Mouse (Mus musculus) brown adipose tissue, adult 24 weeks (tissue): Measurements from ENCODE around the gene Scarb2. TPM values are rescaled to one million over a fixed set of nuclear protein-coding genes. Genes with fewer than 3 reads are reported as not detected.
A peak's percentile ranks its signal among the peaks of the same experiment; 100 is the strongest.
"Not testable (repeated sequence)": the region's sequence is repeated elsewhere in the genome, so short reads cannot be mapped to it uniquely, and the experiment has no call there.

Source experiments
- H3K27ac ChIP-seq: fragments of 200-500 bp; replicated peaks from 2 replicates; pipeline ENCODE4 v1.5.1; 2012; ENCODE audit warnings: low read depth, mild to moderate bottlenecking, low read length
- H3K4me1 ChIP-seq: fragments of 200-500 bp; 2 replicates; pipeline ENCODE4 v1.6.1; 2012; ENCODE audit warnings: low read length, mixed read lengths; ENCODE audit not compliant: control insufficient read depth, insufficient read depth, insufficient read length
- H3K4me3 ChIP-seq: fragments of 200-500 bp; 2 replicates; pipeline ENCODE4 v1.5.1; 2012; ENCODE audit warnings: low read depth, mild to moderate bottlenecking, low read length, moderate library complexity; ENCODE audit not compliant: insufficient read depth
- polyA plus RNA-seq: library from polyadenylated mRNA; stranded (reverse); fragments of >200 nt; gene quantifications from 2 replicates; pipeline ENCODE4 v1.2.4, GENCODE M21; 2012; ENCODE audit not compliant: missing spikeins, insufficient read depth, insufficient read length

The Scarb2 gene
- 50.9 and 52.2 TPM in 2 replicates for polyA plus RNA-seq

DNA sequence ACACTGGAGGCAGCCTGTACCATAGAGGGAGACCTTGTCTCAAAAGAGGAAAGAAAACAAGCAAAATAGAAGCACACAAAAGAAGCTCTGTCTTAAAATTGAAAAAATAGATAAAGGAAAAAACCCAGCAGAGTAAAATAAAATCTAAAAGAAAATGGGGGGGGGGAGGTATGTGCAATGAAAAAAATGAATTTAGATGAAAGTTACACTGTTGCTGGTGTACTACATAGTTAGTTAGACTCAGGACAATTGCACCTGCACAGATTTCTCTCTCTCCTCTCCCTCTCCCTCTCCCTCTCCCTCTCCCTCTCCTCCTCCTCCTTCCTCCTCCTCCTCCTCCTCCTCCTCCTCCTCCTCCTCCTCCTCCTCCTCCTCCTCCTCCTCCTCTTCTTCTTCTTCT lies at the start of gene Scarb2:
TSS of gene Scarb2 (minus strand) at position 101 of the 400 bp plus-strand sequence.
- Histone ChIP-seq H3K4me1 (peaks cover 13% of the 10 kb centered on the region; the same call in 1 of the 2 replicates), H3K4me3 (peak within 1 kb of the TSS; percentile 67), H3K27ac (peak within 1 kb of the TSS; percentile 81)

DNA sequence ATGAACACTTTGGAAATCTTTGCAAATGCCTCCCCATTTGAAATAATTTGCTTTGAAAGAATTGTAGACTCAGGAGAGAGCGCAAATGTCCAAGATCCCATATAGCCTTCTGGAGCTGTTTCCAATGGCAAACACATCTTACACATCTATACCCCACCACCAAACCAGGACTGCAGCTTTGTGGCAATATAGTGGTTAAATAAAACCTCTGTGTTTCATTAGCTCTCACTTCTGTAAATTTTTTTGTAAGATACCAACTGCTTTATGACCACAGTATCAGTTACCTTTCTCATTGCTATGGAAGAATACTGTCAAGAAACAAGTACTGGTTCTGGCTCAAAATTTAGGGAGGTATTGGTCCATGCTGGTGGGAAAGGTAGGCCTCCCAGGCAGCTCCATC lies 49.3 kb upstream of the Scarb2 start:
- Histone ChIP-seq H3K27ac (no peak overlapping the region), H3K4me1 (no peaks in the 10 kb centered on the region), H3K4me3 (no peak overlapping the region)

DNA sequence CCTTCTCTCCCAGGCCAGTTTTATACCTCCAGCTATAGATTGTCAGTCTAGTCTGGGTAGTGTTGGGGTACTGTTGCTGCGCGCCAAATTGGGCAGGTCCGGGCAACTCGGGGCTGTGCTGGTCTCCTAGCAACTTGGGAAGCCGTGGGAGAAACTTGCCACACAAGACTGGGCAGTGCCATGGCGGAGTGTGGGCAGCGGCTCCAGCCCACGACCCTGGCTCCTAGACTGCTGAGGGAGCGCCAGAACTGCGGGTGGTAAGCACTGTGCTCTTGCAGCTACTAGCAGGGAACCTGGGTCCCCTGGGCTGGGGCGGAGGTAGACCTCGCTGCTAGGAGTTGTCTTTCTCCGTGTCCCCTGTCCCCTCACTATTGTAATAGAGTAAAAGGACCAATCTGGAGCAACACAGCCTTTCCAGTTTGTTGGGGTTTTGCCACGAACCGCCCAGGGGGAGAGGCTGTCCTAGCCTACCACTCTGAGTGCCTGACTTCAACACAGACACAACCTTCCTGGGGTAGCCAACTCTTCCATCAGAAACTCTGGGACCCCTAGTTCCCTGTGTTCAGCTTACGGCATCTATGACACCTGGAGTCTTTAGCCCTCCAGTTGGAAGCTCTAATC lies 48.4 kb upstream of the Scarb2 start, which contains the start of gene Fam47e:
TSS of gene Fam47e (plus strand) at position 179 of the 621 bp plus-strand sequence.
- Histone ChIP-seq H3K27ac (no peak within 1 kb of the TSS), H3K4me3 (no peak within 1 kb of the TSS), H3K4me1 (no peaks in the 10 kb centered on the region)

DNA sequence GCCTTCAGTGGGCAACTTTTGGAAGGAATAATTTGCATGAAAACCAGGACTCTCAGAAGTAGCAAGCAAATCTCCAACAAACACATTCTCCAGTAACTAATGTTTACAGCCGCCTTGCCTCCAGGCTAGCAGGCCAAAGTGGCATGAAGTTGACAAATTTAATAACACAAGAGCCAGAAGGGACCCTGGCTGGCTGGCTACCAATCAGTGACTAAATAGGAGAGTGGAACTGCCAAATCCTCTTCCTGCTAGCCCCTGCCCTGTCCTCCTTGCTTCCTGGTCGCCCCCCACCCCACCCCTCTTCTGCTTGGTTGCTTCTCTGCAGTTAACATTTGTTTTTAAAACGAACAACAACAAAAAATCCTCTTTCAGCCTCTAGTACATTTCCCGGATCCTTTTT lies 47.8 kb upstream of the Scarb2 start:
- no peaks in the 10 kb centered on the region for H3K4me1 ChIP-seq
- H3K4me3 ChIP-seq: no peak overlapping the region
- no peak overlapping the region for H3K27ac ChIP-seq

DNA sequence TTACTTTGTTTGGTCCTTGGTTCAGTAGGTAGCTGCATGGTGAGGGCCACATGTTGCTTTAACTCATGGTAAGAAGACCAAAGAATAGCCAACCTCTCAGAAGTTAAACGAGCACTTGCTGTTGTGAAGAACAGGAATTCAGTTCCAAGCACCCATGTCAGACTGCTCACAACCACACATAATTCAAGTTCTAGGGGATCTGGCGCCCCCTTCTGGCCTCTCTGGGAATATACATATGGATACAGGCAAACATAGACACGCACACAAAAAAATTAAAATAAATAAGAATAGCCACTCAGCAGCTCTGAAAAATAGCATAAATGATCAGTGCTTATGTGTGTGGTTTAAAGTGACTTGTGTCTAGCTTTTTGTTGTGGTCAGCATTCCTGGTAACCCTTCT lies 47.3 kb upstream of the Scarb2 start:
- Histone ChIP-seq H3K4me1 (no peaks in the 10 kb centered on the region), H3K4me3 (no peak overlapping the region), H3K27ac (no peak overlapping the region)

DNA sequence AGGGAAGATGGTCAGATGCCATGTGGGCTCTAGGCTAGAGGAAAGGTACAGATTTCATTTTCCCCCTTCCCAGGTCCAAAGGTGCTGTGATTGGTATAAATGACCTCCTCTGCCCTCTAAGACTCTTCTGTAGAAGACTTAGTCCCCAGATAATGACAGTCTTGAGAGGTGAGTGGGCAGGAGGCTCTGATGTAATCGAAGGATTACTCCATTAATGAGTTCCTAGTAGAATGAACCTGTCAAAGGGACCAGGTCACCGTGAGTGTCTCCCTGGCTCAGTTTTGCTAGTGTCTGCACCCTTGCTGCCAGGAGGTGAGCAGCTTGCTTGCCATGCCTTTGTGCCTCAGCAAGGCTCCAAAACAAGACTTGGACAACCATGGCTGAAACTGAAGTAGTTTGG lies 46.0 kb upstream of the Scarb2 start:
- H3K4me1 ChIP-seq: no peaks in the 10 kb centered on the region
- H3K27ac ChIP-seq: no peak overlapping the region
- H3K4me3 ChIP-seq: no peak overlapping the region

DNA sequence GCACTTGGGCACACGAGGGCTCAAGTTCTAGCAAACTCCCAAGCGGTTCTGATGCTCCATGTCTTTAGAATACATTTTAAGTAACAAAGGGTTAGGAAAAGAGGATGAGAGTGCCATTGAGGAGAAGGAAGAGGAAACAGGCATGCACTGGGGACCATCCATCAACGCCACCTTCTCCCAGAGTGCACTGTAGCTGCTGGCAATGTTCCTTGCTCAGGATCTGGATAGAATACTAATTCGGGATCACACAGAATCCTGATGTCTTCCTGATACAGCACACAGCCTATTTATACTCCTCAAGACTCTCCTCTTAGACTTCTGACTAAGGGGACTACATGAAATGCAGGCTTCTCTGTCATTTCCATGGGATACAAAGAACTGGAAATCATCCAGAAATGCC lies 33.1 kb upstream of the Scarb2 start:
- Histone ChIP-seq H3K27ac (no peak overlapping the region), H3K4me3 (no peak overlapping the region), H3K4me1 (no peaks in the 10 kb centered on the region)

DNA sequence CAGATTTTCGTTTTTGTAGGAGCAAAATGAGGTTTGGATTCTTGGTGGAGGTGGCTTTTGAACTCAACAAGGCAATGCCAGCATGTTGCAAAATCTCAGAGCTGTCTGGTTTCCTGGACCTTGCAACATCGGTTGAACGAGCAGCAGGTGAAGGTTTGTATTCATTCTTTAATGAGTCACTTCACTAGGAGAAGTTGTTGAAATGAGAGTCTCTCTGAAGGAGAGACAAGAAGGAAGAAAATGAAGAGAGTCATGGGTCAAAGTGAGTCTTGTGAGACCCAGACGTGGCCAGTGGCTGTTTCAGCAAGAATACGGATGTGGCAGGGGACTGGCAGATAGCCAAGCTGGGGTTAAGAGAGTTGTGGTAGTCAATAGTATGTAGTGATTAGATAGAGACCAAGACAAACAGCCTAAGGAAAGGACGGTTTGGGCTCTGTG lies 18.2 kb upstream of the Scarb2 start:
- Histone ChIP-seq H3K4me1 (peaks cover 3% of the 10 kb centered on the region; the same call in 1 of the 2 replicates), H3K27ac (no peak overlapping the region), H3K4me3 (no peak overlapping the region)

DNA sequence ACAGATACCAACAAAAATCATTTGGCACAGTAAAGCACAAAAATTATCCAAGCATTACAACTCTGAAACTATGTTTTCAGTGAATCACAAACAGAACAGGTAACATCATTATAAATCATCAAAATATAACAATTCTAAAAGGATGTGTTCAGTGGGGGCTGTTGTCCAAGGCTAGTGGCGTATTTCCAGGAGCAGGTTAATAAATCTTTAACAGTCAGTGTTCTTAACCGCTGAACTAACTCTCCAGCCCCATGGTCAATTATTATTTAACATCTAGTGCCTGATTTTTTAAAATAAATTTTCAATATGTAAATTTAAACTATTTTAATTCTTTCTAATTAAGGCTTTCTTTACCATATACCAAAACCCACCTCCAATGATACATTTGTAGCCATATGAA lies 14.5 kb upstream of the Scarb2 start:
- not testable (repeated sequence) for H3K4me3 ChIP-seq, H3K27ac ChIP-seq, H3K4me1 ChIP-seq

DNA sequence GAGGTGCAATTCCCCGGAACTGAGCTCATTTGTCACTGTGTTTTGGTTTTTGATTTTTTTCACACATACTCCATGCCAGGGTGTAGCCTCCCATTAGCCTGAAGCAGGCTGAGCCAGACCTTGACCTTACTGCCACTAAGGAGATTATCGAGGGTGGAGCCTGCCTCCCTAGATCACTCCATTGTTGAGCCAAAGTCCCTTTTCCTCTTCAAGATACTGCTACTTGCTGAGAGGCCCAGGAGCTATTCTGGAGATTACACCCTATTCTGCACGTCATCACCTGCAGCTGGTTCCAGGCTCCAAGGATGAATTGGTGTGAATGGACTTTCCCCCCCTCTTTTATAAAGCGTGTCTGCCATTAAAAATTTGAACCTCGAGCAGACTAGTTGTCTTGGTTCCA lies 5.4 kb upstream of the Scarb2 start:
- Histone ChIP-seq H3K27ac (no peak overlapping the region), H3K4me3 (no peak overlapping the region)

DNA sequence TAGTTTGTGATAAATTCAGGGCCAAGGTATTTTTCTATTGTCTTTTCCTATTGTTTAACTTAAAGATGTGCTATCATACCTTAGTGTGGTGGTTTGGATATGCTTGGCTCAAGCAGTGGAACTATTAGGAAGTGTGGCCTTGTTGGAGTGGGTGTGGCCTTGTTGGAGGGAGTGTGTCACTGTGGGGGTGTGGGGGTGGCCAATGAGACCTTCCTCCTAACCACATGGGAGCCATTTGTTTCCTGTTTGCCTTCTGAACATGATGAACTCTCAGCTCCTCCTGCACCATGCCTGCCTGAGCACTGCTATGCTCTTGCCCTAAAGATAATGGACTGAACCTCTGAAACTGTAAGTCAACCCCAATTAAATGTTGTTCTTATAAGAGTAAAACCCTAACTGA lies 4.6 kb upstream of the Scarb2 start:
- no peak overlapping the region for H3K4me3 ChIP-seq
- H3K4me1 ChIP-seq: peaks cover under 1% of the 10 kb centered on the region; the same call in 1 of the 2 replicates
- H3K27ac ChIP-seq: no peak overlapping the region

More for the DNA sequence above, 5.4 kb upstream of the Scarb2 start:
- H3K4me1 ChIP-seq: no peaks in the 10 kb centered on the region

DNA sequence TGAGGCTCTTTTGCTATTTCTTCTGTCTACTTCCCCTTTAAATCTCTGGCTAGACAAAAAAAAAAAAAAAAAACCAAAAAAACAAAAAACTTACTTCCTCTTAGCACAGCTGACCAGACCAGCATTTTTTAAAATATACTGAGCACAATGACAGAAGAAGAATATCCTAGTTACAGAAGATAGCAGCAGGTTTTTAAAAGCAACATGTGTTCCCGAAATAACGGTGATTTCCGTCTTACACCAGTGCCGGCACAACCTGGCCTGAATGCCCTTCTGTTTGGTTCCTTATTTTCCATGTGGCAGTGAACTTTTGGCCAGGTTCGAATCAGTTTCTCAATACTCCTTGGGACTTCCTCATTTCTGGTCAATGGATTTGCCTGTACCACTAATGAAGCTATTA lies 2.2 kb upstream of the Scarb2 start:
- no peak overlapping the region for H3K4me3 ChIP-seq
- H3K4me1 ChIP-seq: peaks cover 3% of the 10 kb centered on the region; the same call in 1 of the 2 replicates
- no peak overlapping the region for H3K27ac ChIP-seq

DNA sequence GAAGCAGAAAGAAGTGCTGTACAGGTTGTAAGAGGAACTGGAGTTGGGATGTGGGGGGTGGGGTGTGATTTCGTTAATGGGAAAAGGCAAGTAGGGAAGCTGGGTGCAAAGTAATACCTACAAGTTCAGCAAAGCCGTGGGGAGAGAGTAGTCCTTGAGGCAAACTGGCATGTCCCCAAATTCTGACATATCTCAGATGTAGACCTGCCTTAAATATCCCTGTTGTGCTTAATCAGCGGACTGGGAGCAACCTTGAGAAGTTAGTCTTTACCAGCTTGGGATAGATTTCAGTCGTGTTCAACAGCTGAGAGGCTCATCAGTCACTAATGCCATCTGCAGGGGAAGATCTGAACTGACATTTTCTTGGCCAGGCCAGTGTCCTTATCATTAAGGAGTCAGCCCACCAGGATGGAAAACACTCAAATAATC lies 318 bp downstream of the Scarb2 start:
- Histone ChIP-seq H3K27ac (peak overlapping the region; percentile 81), H3K4me3 (peak overlapping the region; percentile 67), H3K4me1 (peaks cover 13% of the 10 kb centered on the region; the same call in 1 of the 2 replicates)

DNA sequence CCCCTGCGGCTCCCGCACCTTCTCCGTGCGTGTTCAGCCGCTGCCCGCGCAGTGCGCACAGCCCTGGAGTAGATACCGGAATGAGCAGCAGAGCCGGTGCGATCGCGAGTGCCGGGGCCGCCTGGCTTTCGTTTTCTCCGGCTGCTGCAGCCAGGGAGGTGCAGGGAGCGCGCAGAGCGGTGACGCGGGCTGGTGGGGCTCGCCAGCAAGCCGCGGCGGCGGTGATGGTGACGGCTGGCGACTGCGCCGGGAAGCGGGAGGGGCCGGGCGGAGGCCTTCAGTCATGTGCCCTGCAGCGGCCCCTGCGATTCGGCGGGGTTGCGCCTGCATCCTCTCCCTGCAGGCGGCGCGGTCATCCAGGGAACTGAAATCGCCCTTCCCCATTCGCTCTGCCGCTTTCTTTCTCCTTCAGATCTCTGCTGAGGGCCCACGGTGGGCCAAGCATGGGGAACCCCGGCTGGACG lies 1.2 kb downstream of the Scarb2 start:
- Histone ChIP-seq H3K4me1 (peaks cover 13% of the 10 kb centered on the region; the same call in 1 of the 2 replicates), H3K27ac (peak overlapping the region; percentile 96)

DNA sequence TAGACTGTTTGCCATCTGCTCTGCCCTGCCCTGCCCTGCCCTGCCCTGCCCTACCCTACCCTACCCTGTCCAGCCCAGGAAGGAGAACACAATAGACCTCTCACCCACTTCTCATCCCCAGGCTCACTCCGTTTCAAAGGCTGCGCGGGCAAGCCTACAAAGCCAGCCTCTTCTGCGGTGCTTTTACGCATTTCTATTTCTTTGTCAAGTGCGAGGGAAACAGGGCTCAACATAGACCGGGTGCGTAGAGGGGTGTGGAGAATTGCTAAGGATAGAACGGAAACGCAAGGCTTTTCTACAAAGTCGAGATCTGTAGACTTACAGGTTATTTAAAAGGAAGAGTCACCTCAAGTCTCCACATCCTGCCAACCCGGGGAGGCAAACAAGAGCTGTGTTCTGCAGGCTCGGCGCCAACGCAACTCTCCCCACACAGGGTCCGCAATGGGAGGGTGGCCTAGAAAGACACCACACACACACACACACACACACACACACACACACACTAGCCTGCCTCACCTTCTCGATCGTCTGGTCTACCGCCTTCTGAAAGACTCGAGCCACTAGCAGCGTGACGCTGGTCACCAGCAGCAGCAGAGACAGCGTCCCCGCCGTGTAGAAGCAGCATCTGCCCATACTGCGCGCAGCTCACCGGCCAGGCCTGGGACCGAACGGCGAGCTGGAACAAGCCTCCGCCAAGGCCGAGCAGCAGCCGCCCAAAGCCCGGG lies 1.8 kb downstream of the Scarb2 start:
- H3K4me1 ChIP-seq: peaks cover 13% of the 10 kb centered on the region; the same call in 1 of the 2 replicates
- H3K4me3 ChIP-seq: peak overlapping the region; percentile 94
- H3K27ac ChIP-seq: peak overlapping the region; percentile 96

More for the DNA sequence above, 1.2 kb downstream of the Scarb2 start:
- H3K4me3 ChIP-seq: peak overlapping the region; percentile 94
